ENCODE assay signal across 10 mouse cellular contexts in the genomic region with DNA sequence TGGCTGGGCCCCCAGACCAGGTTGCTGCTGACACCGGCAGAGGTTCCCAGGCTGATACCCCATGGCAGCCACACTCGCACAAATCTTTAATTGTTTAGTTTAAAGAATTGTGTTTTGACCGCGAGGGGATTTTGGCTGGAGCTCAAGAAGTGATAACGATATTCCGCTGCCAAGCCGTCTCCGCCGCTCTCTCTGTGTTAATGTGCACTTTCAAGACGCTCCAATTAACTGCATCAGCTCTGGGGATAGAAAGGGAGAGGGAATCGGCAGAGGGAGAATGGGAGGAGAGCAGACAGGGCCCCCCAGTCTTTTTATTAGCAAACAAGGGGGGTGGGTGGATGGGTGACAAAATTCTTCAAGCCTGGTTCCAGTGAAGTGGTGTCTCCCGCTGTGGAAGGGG. TPM values are rescaled to one million over a fixed set of nuclear protein-coding genes. Genes with fewer than 3 reads are reported as not detected.
DNase-seq lines count a peak whose midpoint lies in the region; ATAC-seq and TF ChIP-seq lines count a peak whose summit lies in the region.
"Had no signal": no experiment of that assay in that cellular context is flagged by ENCODE, and none has a peak within 500 bp of the region (broad histone marks: within the 10 kb centered on the region; RNA-seq: fewer than 3 reads in every experiment).

No protein-coding gene starts in this region.

- no peak for TF ChIP-seq CTCF in forebrain, postnatal 0 days (IDR thresholded peaks at IDR 0.05; ENCODE audit: low read depth)

- H3K9ac ChIP-seq in lung, embryonic 16.5 days (ENCODE audit: low read length) = no peak overlapping the region
- no peak overlapping the region for H3K9ac ChIP-seq in forebrain, postnatal 0 days
- 0 out of 2 replicates have a peak overlapping the region, but pooled peaks have one; percentile 35 for H3K9ac ChIP-seq in midbrain, embryonic 16.5 days (ENCODE audit: low read depth, low read length)

- H3K27me3 ChIP-seq in lung, embryonic 16.5 days (ENCODE audit: control insufficient read depth, insufficient read depth, low read depth, low read length) = no peaks in the 10 kb centered on the region
- H3K27me3 ChIP-seq in forebrain, postnatal 0 days (ENCODE audit: insufficient read depth, low read length) = no peaks in the 10 kb centered on the region
- peaks cover 6% of the 10 kb centered on the region for H3K27me3 ChIP-seq in midbrain, embryonic 16.5 days (ENCODE audit: control insufficient read depth, insufficient read depth, low read depth, low read length)

- H3K4me3 ChIP-seq in lung, embryonic 16.5 days (ENCODE audit: low read length) = no peak overlapping the region
- no peak overlapping the region for H3K4me3 ChIP-seq in forebrain, postnatal 0 days (ENCODE audit: low read depth, low read length)
- no peak overlapping the region for H3K4me3 ChIP-seq in midbrain, embryonic 16.5 days (ENCODE audit: low read depth, low read length)

- peak; percentile 38 for DNase-seq in embryo, embryonic 10 days (ENCODE audit: low spot score)
- DNase-seq in embryo, embryonic 9.5 days (ENCODE audit: extremely low spot score) = no peak
- no peak for DNase-seq in lung, adult 18-20 months
- DNase-seq in forebrain, postnatal 0 days = peak; percentile 77
- DNase-seq in MN1 (ENCODE audit: low spot score) = no peak
- DNase-seq in cerebellum, postnatal 4 days (ENCODE audit: low spot score in 2 of 2) = no peak
- DNase-seq: left cerebral cortex, postnatal 4 days had no signal

- H3K9me3 ChIP-seq in lung, embryonic 16.5 days (ENCODE audit: control insufficient read depth, low read length) = no peaks in the 10 kb centered on the region
- H3K9me3 ChIP-seq in forebrain, postnatal 0 days (ENCODE audit: low read length) = no peaks in the 10 kb centered on the region
- no peaks in the 10 kb centered on the region for H3K9me3 ChIP-seq in midbrain, embryonic 16.5 days (replicated peaks; ENCODE audit: control insufficient read depth, low read length, poor library complexity, severe bottlenecking)

- H3K4me1 ChIP-seq in lung, embryonic 16.5 days (replicated peaks; ENCODE audit: control insufficient read depth, insufficient read depth, low read length) = peaks cover 43% of the 10 kb centered on the region
- H3K4me1 ChIP-seq in forebrain, postnatal 0 days (ENCODE audit: insufficient read depth) = peaks cover 17% of the 10 kb centered on the region; the same call in 1 of the 2 replicates
- H3K4me1 ChIP-seq in midbrain, embryonic 16.5 days (ENCODE audit: control insufficient read depth, insufficient read depth, low read length) = peaks cover 16% of the 10 kb centered on the region

- 6% methylated on average over 12 of the region's 12 CpGs for WGBS in lung, embryonic 16.5 days
- WGBS in forebrain, postnatal 0 days = 5% methylated on average over 12 of the region's 12 CpGs
- WGBS in midbrain, embryonic 16.5 days = 11% methylated on average over 12 of the region's 12 CpGs

- no peak overlapping the region for H3K4me2 ChIP-seq in lung, embryonic 16.5 days (ENCODE audit: low read depth, low read length)
- peak overlapping the region; percentile 13; the same call in 1 of the 2 replicates for H3K4me2 ChIP-seq in forebrain, postnatal 0 days (ENCODE audit: low read depth)
- H3K4me2 ChIP-seq in midbrain, embryonic 16.5 days (ENCODE audit: low read length) = no peak overlapping the region; the same call in 1 of the 2 replicates

- peak overlapping the region; percentile 74 for H3K27ac ChIP-seq in lung, embryonic 16.5 days (ENCODE audit: low read length)
- H3K27ac ChIP-seq in forebrain, postnatal 0 days (ENCODE audit: low read depth, low read length) = no peak overlapping the region
- H3K27ac ChIP-seq in midbrain, embryonic 16.5 days (ENCODE audit: low read length) = no peak overlapping the region

- no peaks in the 10 kb centered on the region for H3K36me3 ChIP-seq in lung, embryonic 16.5 days (ENCODE audit: control insufficient read depth, insufficient read depth, low read length)
- no peaks in the 10 kb centered on the region for H3K36me3 ChIP-seq in forebrain, postnatal 0 days (ENCODE audit: insufficient read depth)
- H3K36me3 ChIP-seq in midbrain, embryonic 16.5 days (ENCODE audit: control insufficient read depth, insufficient read depth, low read length) = no peaks in the 10 kb centered on the region

- ATAC-seq in lung, embryonic 16.5 days (ENCODE audit: low read depth) = peak; percentile 53
- peak; percentile 73; the same call in 1 of the 2 replicates for ATAC-seq in forebrain, postnatal 0 days
- no peak for ATAC-seq in midbrain, embryonic 16.5 days
- ATAC-seq: Patski had no signal

RNA-seq across cellular contexts. Expression of a gene that starts 8.9 kb away (rescaled TPM):
- polyA plus RNA-seq in lung, embryonic 16.5 days (2015; fragmentation: Nextera tagmentation; extraction: Ambion mirVana) = not detected in 2 replicates
- not detected in 2 replicates for total RNA-seq in forebrain, postnatal 0 days (2014; rRNA removed)
- polyA plus RNA-seq in forebrain, postnatal 0 days (2015; fragmentation: Nextera tagmentation; extraction: Ambion mirVana) = not detected in 2 replicates
- not detected in 2 replicates for polyA plus RNA-seq in midbrain, embryonic 16.5 days (2015; fragmentation: Nextera tagmentation; extraction: Ambion mirVana)
- total RNA-seq: left cerebral cortex, postnatal 4 days had no signal
- polyA plus RNA-seq: Patski had no signal

RNA-seq across cellular contexts. Expression of a gene that starts 59.9 kb away (rescaled TPM):
- not detected in 2 replicates for polyA plus RNA-seq in lung, embryonic 16.5 days (2015; fragmentation: Nextera tagmentation; extraction: Ambion mirVana)
- not detected in 2 replicates for total RNA-seq in forebrain, postnatal 0 days (2014; rRNA removed)
- polyA plus RNA-seq in forebrain, postnatal 0 days (2015; fragmentation: Nextera tagmentation; extraction: Ambion mirVana) = not detected in 2 replicates
- not detected in 2 replicates for polyA plus RNA-seq in midbrain, embryonic 16.5 days (2015; fragmentation: Nextera tagmentation; extraction: Ambion mirVana)
- total RNA-seq: left cerebral cortex, postnatal 4 days had no signal
- polyA plus RNA-seq: Patski had no signal

Comparison
In these comparisons a context has a peak if more than half of its experiments do, and no peak if none do; other contexts are left out.
1. DNase-seq: peak in embryo, embryonic 10 days (single experiment) and forebrain, postnatal 0 days (single experiment); none in embryo, embryonic 9.5 days (single experiment), lung, adult 18-20 months (0 of 2), MN1 (single experiment) and cerebellum, postnatal 4 days (0 of 2).